Mouse (Mus musculus) layer of hippocampus, postnatal 10 days (tissue): ENCODE measurements at regions not wholly inside any gene's neighbourhood (a gene's known extent, or its start where the extent isn't known, plus 50 kb on each side); places are given as distances from the start of the nearest gene placed in this dataset.

ENCODE experiments used
- DNase-seq, 2 experiments: peaks; one replicate each; pipeline ENCODE4 v3.0.0; 2021; ENCODE audit warnings: low spot score in 2 of 2

DNA sequence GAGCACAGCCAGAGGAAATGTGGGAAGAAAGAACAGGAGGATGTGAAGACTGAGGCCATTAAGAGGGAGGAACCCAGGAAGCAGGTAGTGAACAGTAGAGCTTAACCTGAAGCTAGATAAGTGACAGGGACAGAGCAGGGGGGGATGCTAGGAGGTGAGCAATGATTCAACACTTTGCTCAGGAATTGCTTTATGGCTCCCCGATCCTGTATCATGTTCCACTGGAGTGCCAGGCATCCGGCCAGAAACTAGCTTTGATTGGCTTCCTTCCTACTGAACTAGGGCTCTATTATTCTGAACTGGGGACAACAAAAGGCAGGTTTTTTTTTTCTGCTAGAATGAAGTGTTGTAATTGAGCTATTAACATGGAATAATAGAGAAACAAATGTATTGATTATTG is 493.1 kb upstream of the Fat3 start:
- peak; percentile 4 to 33 for DNase-seq

DNA sequence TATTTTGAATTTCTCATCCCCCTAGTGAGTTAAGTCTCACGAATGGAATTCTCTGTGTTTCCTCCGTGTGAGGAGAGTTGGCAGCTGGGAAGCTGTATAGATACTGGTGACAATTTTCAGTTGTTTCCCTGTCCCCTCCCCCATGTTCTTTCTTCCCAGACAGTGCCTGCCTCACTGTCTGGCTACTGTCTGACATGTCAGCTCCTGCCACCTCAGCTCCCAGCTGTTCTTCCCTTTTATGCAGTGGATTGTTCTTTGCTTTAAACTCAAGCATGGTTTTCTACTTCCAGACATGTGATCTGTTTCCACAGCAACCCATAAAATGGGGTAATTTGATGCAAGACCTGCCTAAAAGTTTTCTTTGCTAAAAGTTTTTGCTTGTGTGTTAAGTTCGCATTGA is 487.0 kb upstream of the Fat3 start:
- DNase-seq, result peak in 1 of 2 experiments; percentile 3

DNA sequence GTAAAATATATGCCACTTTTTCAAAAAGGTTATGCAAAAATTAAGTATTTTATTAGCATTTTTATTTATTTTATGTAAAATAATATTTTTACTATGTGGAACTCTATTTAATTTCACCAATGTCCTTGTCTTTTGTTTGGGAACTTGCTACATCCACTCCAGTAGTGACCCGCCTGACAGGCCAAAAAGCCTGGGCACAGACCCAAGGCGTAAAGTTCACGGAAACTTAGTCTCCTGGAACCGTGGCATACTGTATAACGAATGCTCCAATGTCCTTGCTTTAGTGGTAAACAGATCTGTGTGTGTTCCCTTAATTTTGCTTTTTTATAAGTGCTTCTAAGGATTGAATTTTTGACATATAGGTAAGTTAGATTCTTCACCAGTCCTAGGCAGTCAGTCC is 476.2 kb upstream of the Fat3 start:
- DNase-seq, result no peak

DNA sequence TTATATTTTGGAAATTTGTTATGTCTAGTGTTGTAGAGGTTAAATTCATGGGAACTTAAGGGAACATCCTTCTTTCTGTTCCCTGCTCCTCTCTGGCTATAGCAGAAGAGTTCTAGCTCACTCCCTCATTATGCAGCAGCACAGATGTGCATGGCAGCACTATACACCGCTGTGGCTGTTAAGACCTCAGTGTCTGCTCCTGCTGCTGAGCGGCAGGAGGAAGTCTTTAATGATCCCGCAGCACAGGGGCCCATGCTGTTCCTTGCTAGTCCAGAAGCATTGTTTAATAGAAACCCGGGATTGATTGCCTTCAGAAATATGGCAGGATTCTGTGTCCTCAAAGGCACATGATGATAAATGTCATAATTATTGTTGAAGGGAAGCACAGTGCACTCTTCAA is 469.3 kb upstream of the Fat3 start:
- DNase-seq, result no peak

DNA sequence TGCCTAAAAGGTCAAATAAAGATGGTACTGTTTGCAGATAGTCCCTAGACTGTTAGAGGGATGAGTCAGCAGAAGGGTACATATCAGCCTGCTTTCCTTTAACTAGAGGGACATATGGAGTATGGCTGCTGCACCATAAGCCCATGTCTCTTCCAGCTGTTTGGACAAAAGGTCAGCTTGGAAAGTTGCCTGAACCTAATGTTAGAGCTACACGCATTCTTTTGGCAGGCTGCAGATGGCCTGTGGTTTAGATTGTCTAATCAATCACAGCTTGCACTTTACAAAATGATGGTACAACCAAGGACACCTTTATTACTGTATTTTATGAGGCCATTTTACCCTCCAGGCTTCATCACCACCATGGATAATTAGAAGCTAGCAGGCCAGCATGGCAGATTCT is 432.5 kb upstream of the Fat3 start:
- no peak for DNase-seq

DNA sequence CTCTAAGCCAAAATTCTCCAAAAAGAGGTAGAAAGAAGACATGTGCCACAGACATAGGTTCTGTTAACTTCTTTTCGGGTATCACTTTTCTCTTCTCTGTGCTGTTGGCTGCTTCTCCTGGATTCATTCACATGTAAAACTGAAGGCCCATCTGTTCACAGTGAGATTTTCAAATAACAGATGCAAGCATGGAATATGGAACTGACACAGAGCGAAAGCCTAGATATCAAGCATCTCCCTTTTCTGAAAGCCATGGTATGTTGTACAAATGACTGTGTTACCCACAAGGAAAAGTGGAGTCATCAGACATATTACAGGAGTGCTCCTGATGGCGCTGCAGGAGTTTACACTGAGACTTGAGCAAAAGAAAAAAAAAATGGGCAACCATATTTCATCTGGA is 430.5 kb upstream of the Fat3 start:
- DNase-seq, result peak; percentile 7 to 19

DNA sequence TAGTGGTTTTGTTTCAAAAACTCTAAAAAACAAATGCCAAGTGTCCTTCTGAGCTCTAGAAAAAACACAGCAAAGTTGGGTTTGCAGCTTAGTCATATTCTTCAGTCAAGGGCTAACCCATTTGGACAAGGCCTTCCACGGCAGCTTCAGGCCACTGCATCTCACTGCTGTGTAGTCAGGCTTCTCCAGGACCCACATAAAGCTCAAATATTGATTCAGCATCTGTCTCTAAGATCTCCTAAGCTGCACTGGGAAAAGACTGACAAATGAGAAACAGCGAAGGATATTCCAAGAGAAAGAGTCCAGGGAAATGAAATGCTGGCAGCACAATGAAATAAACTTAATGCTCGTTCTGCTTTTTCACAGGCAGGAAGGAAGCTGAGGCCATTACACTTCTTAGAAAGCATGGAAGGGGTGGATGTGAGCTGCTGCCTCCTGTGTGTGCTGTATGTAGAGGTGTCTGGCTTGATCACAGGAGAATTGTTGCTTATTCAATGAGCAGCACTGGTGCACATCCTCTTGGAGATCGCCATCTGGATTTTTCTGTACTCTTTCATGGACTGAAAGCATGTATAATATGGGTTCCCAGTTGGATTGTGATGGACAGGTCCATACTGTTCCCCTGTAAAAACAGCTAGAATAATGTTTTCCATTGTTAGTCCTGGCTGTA is 425.4 kb upstream of the Fat3 start:
- DNase-seq, result no peak

DNA sequence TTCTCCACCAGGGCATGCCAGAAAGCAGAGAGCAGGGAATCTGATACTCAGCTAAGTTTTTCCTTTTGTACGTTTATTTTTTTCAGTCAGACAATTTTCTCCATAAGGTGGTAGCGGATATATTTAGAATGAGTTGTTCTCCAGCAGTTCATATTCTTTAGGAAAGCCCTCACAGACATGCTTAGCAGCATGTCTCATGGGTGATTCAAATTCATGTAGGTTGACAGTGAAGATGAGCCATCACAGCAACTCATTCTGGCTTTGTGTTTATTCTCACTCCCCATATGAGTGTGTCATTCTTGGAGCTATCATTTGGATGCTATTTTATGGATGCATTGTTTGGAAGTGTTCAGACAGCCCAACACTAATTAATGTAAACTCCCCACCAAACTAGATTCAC is 424.2 kb upstream of the Fat3 start:
- no peak for DNase-seq

DNA sequence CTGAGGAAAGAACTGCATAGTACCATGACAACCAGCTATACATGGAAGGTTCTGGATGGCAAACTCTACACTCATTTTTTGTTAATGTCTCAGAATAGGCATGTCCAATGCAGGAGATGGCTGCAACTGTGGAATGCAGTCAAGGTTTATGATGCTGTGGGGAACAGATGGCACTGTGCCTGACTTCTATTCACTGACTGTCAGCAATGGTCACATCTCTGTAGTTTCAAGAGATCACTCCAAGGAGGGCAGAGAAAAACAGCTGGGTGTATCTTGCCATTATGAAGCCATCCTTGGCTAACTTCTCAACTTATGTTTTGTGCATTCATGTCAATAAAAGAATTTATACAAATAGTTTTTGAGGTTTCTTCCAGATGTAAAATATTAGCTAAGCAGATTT is 405.1 kb upstream of the Fat3 start:
- DNase-seq, result no peak

DNA sequence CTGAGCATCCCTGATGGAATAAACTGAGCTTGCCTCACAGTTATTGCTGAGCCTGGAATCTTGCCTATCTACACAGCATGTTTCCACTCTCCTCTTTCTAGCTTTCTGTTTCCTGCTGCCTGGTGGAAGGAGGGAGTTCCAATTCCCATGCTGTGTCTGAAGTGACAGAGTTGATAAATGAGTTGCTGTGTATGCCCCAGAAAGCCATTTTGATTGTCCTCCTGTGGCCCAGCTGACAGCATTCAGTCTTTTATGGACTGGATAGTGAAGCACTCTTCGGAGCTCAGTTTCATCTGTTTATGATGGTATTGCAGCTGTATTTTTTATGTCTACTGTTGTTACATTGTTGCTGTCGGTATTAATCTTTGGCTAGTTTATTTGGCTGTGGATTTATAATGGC is 398.0 kb upstream of the Fat3 start:
- DNase-seq, result no peak

DNA sequence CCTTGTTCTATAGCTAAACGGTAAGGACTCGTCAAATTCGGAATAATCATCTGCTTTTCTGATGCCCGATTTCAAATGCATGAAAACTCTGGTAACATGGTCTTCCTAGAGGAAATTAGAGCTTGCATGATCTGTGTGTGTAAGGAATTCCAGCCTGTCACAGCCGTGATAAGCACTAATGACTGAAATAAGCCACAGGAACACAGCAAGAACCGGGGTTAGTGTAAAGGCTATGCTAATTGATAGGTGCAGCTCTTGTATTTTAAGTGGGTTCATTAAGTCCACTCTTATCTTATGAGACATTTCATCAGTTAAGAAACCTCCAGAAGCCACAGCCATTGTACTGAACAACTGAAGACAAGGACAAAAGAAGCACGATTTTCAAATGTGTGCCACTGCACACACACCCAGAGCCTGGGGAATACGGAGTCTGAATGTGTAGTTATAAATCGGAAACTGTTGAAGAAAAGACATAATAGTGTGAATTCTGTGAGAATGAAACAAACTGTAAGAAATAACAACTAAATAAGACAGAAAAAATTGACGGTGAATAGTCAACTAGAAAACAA is 351.5 kb upstream of the Fat3 start:
- no peak for DNase-seq

DNA sequence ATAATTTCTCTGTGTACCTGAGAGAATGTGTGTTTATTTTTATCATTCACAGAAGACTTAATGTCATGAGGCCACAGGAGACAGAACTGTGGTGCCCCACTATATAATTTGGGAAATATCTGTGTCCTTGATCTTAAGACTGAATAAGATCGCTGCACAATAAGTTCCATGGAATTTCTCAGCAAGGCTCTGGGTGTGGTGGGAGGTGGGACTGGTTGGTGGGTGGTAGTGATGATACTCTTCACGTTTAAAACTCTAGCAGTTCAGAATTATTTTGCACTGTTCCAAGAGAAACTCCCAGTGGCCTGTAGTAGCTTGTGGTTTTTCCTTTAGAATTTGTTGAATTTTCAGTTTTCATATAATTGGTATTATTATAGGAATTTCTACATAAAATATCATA is 307.4 kb upstream of the Fat3 start:
- no peak for DNase-seq

DNA sequence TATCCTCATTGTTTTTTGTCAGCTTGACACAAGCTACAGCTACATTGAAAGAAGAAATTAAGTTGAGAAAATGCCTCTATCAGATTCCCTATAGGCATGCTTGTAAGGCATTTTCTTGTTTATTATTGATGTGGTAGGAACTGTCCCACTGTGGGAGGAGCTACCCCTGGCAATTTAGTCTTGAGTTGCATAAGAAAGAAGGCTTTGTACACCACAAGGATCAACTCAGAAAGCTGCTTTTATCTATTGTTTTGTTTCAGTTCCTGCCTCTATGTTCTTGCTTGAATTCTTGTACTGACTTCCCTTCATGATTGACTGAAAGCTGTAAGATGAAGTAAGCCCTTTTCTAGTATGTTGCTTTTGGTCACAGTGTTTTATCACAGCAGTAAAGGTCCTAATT is 271.8 kb upstream of the Fat3 start:
- no peak for DNase-seq

DNA sequence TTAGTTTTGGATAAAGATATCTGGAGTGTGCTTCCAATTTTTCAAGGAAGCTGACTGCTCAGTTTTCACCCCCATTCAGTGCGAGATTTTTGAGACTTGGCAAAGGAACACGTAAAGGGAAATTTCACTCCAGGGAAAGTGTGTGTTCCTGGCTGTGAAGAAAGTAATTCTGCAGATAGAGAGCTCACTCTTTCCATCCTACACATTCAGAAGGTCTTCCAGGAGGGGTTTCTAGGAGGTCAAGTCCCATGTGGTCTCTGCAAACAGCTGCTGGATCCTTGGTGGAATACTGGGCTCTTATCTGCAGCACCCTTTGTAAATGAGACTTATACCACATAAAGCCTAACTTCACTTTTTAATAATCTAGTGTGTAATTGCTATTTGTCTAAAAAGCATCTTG is 226.6 kb upstream of the Fat3 start:
- DNase-seq, result no peak

DNA sequence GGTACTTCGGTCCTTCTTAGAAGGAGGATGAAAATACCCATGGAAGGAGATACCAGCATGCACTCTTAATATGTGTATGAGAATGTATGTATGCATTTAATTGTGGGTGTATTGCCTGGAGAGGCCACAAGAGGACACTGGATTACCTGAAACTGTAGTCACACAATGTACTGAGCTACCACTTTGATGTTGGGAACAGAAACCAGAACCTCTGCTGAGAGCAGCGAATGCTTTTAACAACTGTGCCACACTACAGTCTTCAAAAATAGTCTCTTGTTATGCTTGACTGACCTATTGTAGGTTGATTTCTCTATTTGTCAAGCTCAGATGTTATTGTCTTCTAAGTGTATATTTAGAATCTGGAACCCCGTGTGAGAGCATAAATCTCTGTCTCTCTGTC is 201.3 kb upstream of the Fat3 start:
- no peak for DNase-seq

DNA sequence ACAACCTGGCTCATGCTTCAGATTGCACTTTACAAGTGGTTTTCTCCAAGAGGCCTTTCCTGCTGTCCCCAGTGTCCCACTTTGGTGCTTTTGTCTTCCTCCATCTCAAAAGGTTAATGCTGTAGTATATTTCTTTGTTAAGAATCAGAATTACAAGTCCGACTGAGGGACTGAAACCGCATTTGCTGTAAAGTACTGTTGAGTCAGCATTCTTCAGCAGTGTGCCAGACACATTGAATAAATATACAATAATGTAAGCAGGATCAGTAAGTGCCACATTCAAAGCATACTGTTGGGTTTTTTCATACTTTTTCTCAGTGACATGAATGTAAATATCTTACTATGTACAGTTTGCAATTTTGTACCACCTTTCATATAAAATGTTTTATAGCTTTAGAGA is 160.4 kb upstream of the Fat3 start:
- no peak for DNase-seq

DNA sequence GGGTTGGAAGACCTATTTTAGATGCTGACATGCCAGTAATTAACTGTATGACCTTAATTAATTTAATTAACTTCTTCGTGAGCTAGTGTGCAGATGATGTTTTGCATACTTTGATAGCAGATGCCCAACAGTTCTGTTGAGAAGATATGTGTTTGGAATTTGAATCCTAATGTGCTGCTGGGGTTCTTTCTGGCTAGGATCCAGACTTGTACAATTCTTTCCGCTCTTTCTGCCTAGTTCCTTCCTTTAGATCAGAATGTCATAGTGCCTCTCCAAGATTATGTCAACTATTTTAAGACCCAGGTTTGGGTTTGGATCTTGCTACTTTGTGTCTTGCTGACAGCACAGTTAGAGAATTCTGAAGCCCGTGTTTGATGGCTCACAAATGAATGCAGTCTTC is 159.9 kb upstream of the Fat3 start:
- no peak for DNase-seq
